Mouse (Mus musculus) brain, embryonic 14.5 days (tissue): ENCODE measurements around the gene Armcx4. TPM values are rescaled to one million over a fixed set of nuclear protein-coding genes. Genes with fewer than 3 reads are reported as not detected.
"Not testable (repeated sequence)": the region's sequence is repeated elsewhere in the genome, so short reads cannot be mapped to it uniquely, and the experiment has no call there.

Source experiments
- DNase-seq: peaks from one replicate; pipeline ENCODE4 v3.0.0-alpha.2; 2011; ENCODE audit warnings: low read depth
- CTCF ChIP-seq: fragments of 200-500 bp; IDR thresholded peaks from 2 replicates; pipeline ENCODE4 v1.5.1; 2012; ENCODE audit warnings: inconsistent platforms, mild to moderate bottlenecking, moderate library complexity, borderline replicate concordance; ENCODE audit not compliant: insufficient read depth, insufficient read length; ENCODE audit errors: extremely low read depth
- POLR2A ChIP-seq: fragments of 200-500 bp; IDR thresholded peaks from 2 replicates; pipeline ENCODE4 v1.6.1; 2012; ENCODE audit warnings: mild to moderate bottlenecking, inconsistent platforms, borderline replicate concordance; ENCODE audit not compliant: poor library complexity, insufficient read depth, insufficient read length, severe bottlenecking; ENCODE audit errors: extremely low read depth
- polyA plus RNA-seq: library from polyadenylated mRNA; depleted of rRNA; stranded (reverse); fragments of >200 nt; gene quantifications from 2 replicates; pipeline ENCODE4 v1.2.3, GENCODE M21; 2012; rRNA removed

Armcx4 gene
- polyA plus RNA-seq, 1 experiment = 35.7 TPM

- TF ChIP-seq POLR2A = no peak
- no peak for TF ChIP-seq CTCF
- no peak for DNase-seq
Measured at GRCm38 (mm10) chrX:134689676-134690075, 3.4 kb downstream of the Armcx4 start.

GRCm38 (mm10) chrX:134690871-134691539, 4.7 kb downstream of the Armcx4 start:
- DNase-seq = no peak
- TF ChIP-seq POLR2A (no peak), CTCF (no peak)

- no peak for TF ChIP-seq CTCF
- TF ChIP-seq POLR2A = no peak
- DNase-seq = no peak
Measured at GRCm38 (mm10) chrX:134691540-134691935, 5.2 kb downstream of the Armcx4 start.

- DNase-seq = peak; percentile 35
- TF ChIP-seq POLR2A (no peak), CTCF (no peak)
Measured at GRCm38 (mm10) chrX:134716863-134717262, 30.5 kb downstream of the Armcx4 start.

GRCm38 (mm10) chrX:134717752-134718308, 31.5 kb downstream of the Armcx4 start, which contains the start of gene Armcx1:
Armcx1 (plus strand) TSS chrX:134717963.
- TF ChIP-seq POLR2A = peak; percentile 79; the same call in 1 of the 2 replicates
- no peak for TF ChIP-seq CTCF
- peak; percentile 95 for DNase-seq

GRCm38 (mm10) chrX:134718524-134718923, 32.2 kb downstream of the Armcx4 start:
- TF ChIP-seq POLR2A = 0 out of 2 replicates have a peak, but pooled peaks have one; percentile 10
- TF ChIP-seq CTCF = no peak
- peak; percentile 91 for DNase-seq

- not testable (repeated sequence) for DNase-seq
Measured at GRCm38 (mm10) chrX:134723762-134724161, 37.4 kb downstream of the Armcx4 start.

- TF ChIP-seq CTCF = peak; percentile 29; the same call in 1 of the 2 replicates
- TF ChIP-seq POLR2A = no peak
- DNase-seq = peak; percentile 59
Measured at GRCm38 (mm10) chrX:134729778-134730177, 43.5 kb downstream of the Armcx4 start.

- no peak for TF ChIP-seq CTCF
- TF ChIP-seq POLR2A = no peak
- DNase-seq = no peak
Measured at GRCm38 (mm10) chrX:134737796-134738195, 51.5 kb downstream of the Armcx4 start.

GRCm38 (mm10) chrX:134739160-134739559, 52.8 kb downstream of the Armcx4 start:
- TF ChIP-seq CTCF = no peak
- DNase-seq = no peak

GRCm38 (mm10) chrX:134741862-134742261, 55.5 kb downstream of the Armcx4 start:
- DNase-seq = no peak
- TF ChIP-seq POLR2A = no peak
- no peak for TF ChIP-seq CTCF

Other genes starting within 250 kb of the Armcx4 start
- gene Taf7l, start 210.0 kb upstream of the Armcx4 start, polyA plus RNA-seq = 0.03 and 0.14 TPM in 2 replicates
- gene Timm8a1, start 144.7 kb upstream of the Armcx4 start, polyA plus RNA-seq = 11.3 and 12.8 TPM in 2 replicates
- gene Btk, start 102.9 kb upstream of the Armcx4 start, polyA plus RNA-seq = 0.33 and 0.39 TPM in 2 replicates
- 699 and 722 TPM in 2 replicates for gene Rpl36a, start 100.9 kb upstream of the Armcx4 start, polyA plus RNA-seq
- 3.4 and 3.6 TPM in 2 replicates for gene Gla, start 85.4 kb upstream of the Armcx4 start, polyA plus RNA-seq
- 78.4 and 86.1 TPM in 2 replicates for gene Hnrnph2, start 85.3 kb upstream of the Armcx4 start, polyA plus RNA-seq
- gene Armcx1, start 31.4 kb downstream of the Armcx4 start, polyA plus RNA-seq = 59.4 and 66.0 TPM in 2 replicates
- 32.9 and 38.0 TPM in 2 replicates for gene Armcx6, start 64.9 kb downstream of the Armcx4 start, polyA plus RNA-seq
- 41.3 TPM in 2 replicates for gene Armcx3, start 70.1 kb downstream of the Armcx4 start, polyA plus RNA-seq
- gene Armcx2, start 122.7 kb downstream of the Armcx4 start, polyA plus RNA-seq = 88.0 and 110 TPM in 2 replicates